Mouse (Mus musculus) heart, embryonic 14.5 days (tissue): ENCODE results near the gene Fyn. TPM values are rescaled to one million over a fixed set of nuclear protein-coding genes. Genes with fewer than 3 reads are reported as not detected.
A peak's percentile ranks its signal among the peaks of the same experiment; 100 is the strongest.

Experiments
- ATAC-seq: fragments of 200-750 bp; cut with Nextera tagmentation; 2 replicates; pipeline ENCODE4 v1.8.0; 2017; ENCODE audit warnings: low read depth, moderate TSS enrichment; ENCODE audit not compliant: insufficient number of reproducible peaks, insufficient read depth, low FRiP score
- H3K27ac ChIP-seq, 2 experiments: fragments of 200-500 bp in 1 of 2; fragments of 300-500 bp in 1 of 2; sonication (generic) in 1 of 2; replicated peaks in 1 of 2; 2 replicates each; pipeline ENCODE4 v1.5.1; 2012 to 2014; ENCODE audit warnings: low read depth in 2 of 2, low read length in 2 of 2, control low read depth in 1 of 2, mild to moderate bottlenecking in 1 of 2, mixed read lengths in 1 of 2; ENCODE audit not compliant: control insufficient read depth in 1 of 2, insufficient read depth in 1 of 2
- H3K27me3 ChIP-seq: fragments of 300-500 bp; sonication (generic); 2 replicates; pipeline ENCODE4 v1.6.1; 2014; ENCODE audit warnings: mild to moderate bottlenecking, low read length, control low read depth; ENCODE audit not compliant: control insufficient read depth, insufficient read depth
- H3K36me3 ChIP-seq: fragments of 300-500 bp; sonication (generic); 2 replicates; pipeline ENCODE4 v1.6.1; 2014; ENCODE audit warnings: mild to moderate bottlenecking, control low read depth, low read length, mixed read lengths; ENCODE audit not compliant: control insufficient read depth, insufficient read depth
- H3K4me1 ChIP-seq, 2 experiments: fragments of 200-500 bp in 1 of 2; fragments of 300-500 bp in 1 of 2; sonication (generic) in 1 of 2; 2 replicates each; pipeline ENCODE4 v1.6.1; 2012 to 2014; ENCODE audit warnings: low read length in 2 of 2, control low read depth in 1 of 2, mixed read lengths in 1 of 2; ENCODE audit not compliant: control insufficient read depth in 2 of 2, insufficient read depth in 2 of 2
- H3K4me2 ChIP-seq: fragments of 300-500 bp; sonication (generic); 2 replicates; pipeline ENCODE4 v1.6.1; 2014; ENCODE audit warnings: mild to moderate bottlenecking, low read length
- H3K4me3 ChIP-seq, 2 experiments: fragments of 200-500 bp in 1 of 2; fragments of 300-500 bp in 1 of 2; sonication (generic) in 1 of 2; 2 replicates each; pipeline ENCODE4 v1.5.1; 2012 to 2014; ENCODE audit warnings: low read length in 2 of 2, mild to moderate bottlenecking in 2 of 2, control low read depth in 1 of 2, low read depth in 1 of 2, moderate library complexity in 1 of 2; ENCODE audit not compliant: control insufficient read depth in 1 of 2, insufficient read depth in 1 of 2
- H3K9ac ChIP-seq: fragments of 300-500 bp; sonication (generic); 2 replicates; pipeline ENCODE4 v1.6.1; 2014; ENCODE audit warnings: mild to moderate bottlenecking, low read length
- H3K9me3 ChIP-seq: fragments of 300-500 bp; sonication (generic); 2 replicates; pipeline ENCODE4 v1.6.1; 2016; ENCODE audit warnings: low read length, control low read depth; ENCODE audit not compliant: control insufficient read depth
- WGBS: fragments of 180-500 bp; shearing (Covaris S2); extraction: QIAGEN DNeasy Blood & Tissue Kit; methylation state at CpG from one replicate; pipeline ENCODE4 v1.1.7; 2014; 5-methylcytosine and 5-hydroxymethylcytosine counted together
- polyA plus RNA-seq: library from polyadenylated mRNA; unstranded; fragments of >200 nt; fragmentation: Nextera tagmentation; extraction: Ambion mirVana; gene quantifications from 2 replicates; pipeline ENCODE4 v1.2.1, GENCODE M21; 2014

The Fyn gene
- polyA plus RNA-seq, 1 experiment from 2014 or later = 20.3 TPM

GRCm38 (mm10) chr10:39443122-39443521 is 74.5 kb downstream of the Fyn start:
- Histone ChIP-seq H3K4me1 (no peaks in the 10 kb centered on the region), H3K27me3 (no peaks in the 10 kb centered on the region), H3K4me3 (no peak overlapping the region), H3K9me3 (no peaks in the 10 kb centered on the region), H3K27ac (no peak overlapping the region), H3K9ac (no peak overlapping the region), H3K4me2 (no peak overlapping the region), H3K36me3 (no peaks in the 10 kb centered on the region)
- WGBS = 70% methylated on average over 2 of the region's 2 CpGs
- no peak for ATAC-seq

GRCm38 (mm10) chr10:39443947-39444346 is 75.3 kb downstream of the Fyn start:
- Histone ChIP-seq H3K4me3 (no peak overlapping the region), H3K9me3 (no peaks in the 10 kb centered on the region), H3K27me3 (no peaks in the 10 kb centered on the region), H3K4me1 (peaks cover 2 to 4% of the 10 kb centered on the region in 2 experiments; a peak in 2 of 4 replicates), H3K36me3 (no peaks in the 10 kb centered on the region), H3K27ac (no peak overlapping the region), H3K4me2 (no peak overlapping the region), H3K9ac (no peak overlapping the region)
- ATAC-seq = no peak

GRCm38 (mm10) chr10:39445870-39446269 is 77.2 kb downstream of the Fyn start:
- Histone ChIP-seq H3K4me3 (no peak overlapping the region), H3K9me3 (no peaks in the 10 kb centered on the region), H3K36me3 (no peaks in the 10 kb centered on the region), H3K9ac (no peak overlapping the region), H3K27ac (no peak overlapping the region), H3K4me2 (no peak overlapping the region), H3K4me1 (peaks cover 8 to 20% of the 10 kb centered on the region in 2 experiments; a peak in 3 of 4 replicates), H3K27me3 (no peaks in the 10 kb centered on the region)
- ATAC-seq = no peak
- whole genome bisulfite sequencing = 86% methylated on average over 11 of the region's 11 CpGs

- Histone ChIP-seq H3K27ac (no peak overlapping the region), H3K36me3 (no peaks in the 10 kb centered on the region), H3K4me3 (no peak overlapping the region), H3K4me2 (no peak overlapping the region), H3K9me3 (no peaks in the 10 kb centered on the region), H3K27me3 (no peaks in the 10 kb centered on the region), H3K9ac (no peak overlapping the region), H3K4me1 (peaks cover 12 to 27% of the 10 kb centered on the region in 2 experiments)
- ATAC-seq = no peak
- 87% methylated on average over 5 of the region's 5 CpGs for WGBS
Observed at GRCm38 (mm10) chr10:39446706-39447105, 78.1 kb downstream of the Fyn start.

- Histone ChIP-seq H3K36me3 (no peaks in the 10 kb centered on the region), H3K4me2 (no peak overlapping the region), H3K9me3 (no peaks in the 10 kb centered on the region), H3K27ac (no peak overlapping the region), H3K4me1 (peaks cover 12 to 41% of the 10 kb centered on the region in 2 experiments), H3K27me3 (no peaks in the 10 kb centered on the region), H3K4me3 (no peak overlapping the region), H3K9ac (no peak overlapping the region)
- WGBS = 63% methylated on average over 4 of the region's 4 CpGs
- no peak for ATAC-seq
Observed at GRCm38 (mm10) chr10:39449179-39449578, 80.5 kb downstream of the Fyn start.

- Histone ChIP-seq H3K9me3 (no peaks in the 10 kb centered on the region), H3K27me3 (no peaks in the 10 kb centered on the region), H3K4me1 (peaks cover 12 to 46% of the 10 kb centered on the region in 2 experiments), H3K4me2 (peak overlapping the region; percentile 21; the same call in 1 of the 2 replicates), H3K9ac (0 out of 2 replicates have a peak overlapping the region, but pooled peaks have one; percentile 8), H3K36me3 (no peaks in the 10 kb centered on the region), H3K27ac (peak overlapping the region; percentile 38 to 80; a peak in 3 of 4 replicates), H3K4me3 (no peak overlapping the region)
- 60% methylated on average over 8 of the region's 8 CpGs for WGBS
- no peak for ATAC-seq
Observed at GRCm38 (mm10) chr10:39450356-39450755, 81.7 kb downstream of the Fyn start.

GRCm38 (mm10) chr10:39451065-39451464 is 82.4 kb downstream of the Fyn start:
- 54% methylated on average over 6 of the region's 6 CpGs for WGBS
- no peak overlapping the region for H3K4me2 ChIP-seq
- no peak overlapping the region for H3K9ac ChIP-seq
- H3K27me3 ChIP-seq = no peaks in the 10 kb centered on the region
- H3K9me3 ChIP-seq = no peaks in the 10 kb centered on the region
- peak overlapping the region; percentile 57 to 63 for H3K27ac ChIP-seq
- no peaks in the 10 kb centered on the region for H3K36me3 ChIP-seq
- ATAC-seq = peak; percentile 60; the same call in 1 of the 2 replicates
- H3K4me1 ChIP-seq = peaks cover 12 to 46% of the 10 kb centered on the region in 2 experiments
- H3K4me3 ChIP-seq = no peak overlapping the region
